Mouse (Mus musculus): ENCODE measurements at regions not wholly inside any gene's neighbourhood (a gene's known extent, or its start where the extent isn't known, plus 50 kb on each side); places are given as distances from the start of the nearest gene placed in this dataset.

GRCm38 (mm10) chr4:87451251-87451650 is 221.0 kb upstream of the Slc24a2 start:
- no peak for TF ChIP-seq CTCF (IDR thresholded peaks at IDR 0.05; ENCODE audit: low read depth, low read length)
- no peak for TF ChIP-seq TAL1 (conservative IDR thresholded peaks at IDR 0.05; ENCODE audit: low read depth, low read length)
- TF ChIP-seq POLR2AphosphoS5 (IDR thresholded peaks at IDR 0.05; ENCODE audit: insufficient replicate concordance, low read depth, low read length), result no peak

Measured in G1E (cell line).